Mouse (Mus musculus) kidney, postnatal 0 days (tissue): ENCODE results near the gene Cep89. TPM values are rescaled to one million over a fixed set of nuclear protein-coding genes. Genes with fewer than 3 reads are reported as not detected.
A peak's percentile ranks its signal among the peaks of the same experiment; 100 is the strongest.

ENCODE experiments used
- ATAC-seq: fragments of 200-750 bp; cut with Nextera tagmentation; replicated peaks from 2 replicates; pipeline ENCODE4 v1.8.0; 2017; ENCODE audit warnings: low read depth, moderate number of reproducible peaks, moderate TSS enrichment, moderate library complexity; ENCODE audit not compliant: low FRiP score
- DNase-seq: peaks from one replicate; pipeline ENCODE4 v3.0.0-alpha.2; 2016; ENCODE audit warnings: low spot score
- H3K27ac ChIP-seq: fragments of 300-500 bp; sonication (generic); 2 replicates; pipeline ENCODE4 v1.5.1; 2014; ENCODE audit warnings: mild to moderate bottlenecking
- H3K27me3 ChIP-seq: fragments of 300-500 bp; sonication (generic); 2 replicates; pipeline ENCODE4 v1.6.1; 2014; ENCODE audit warnings: low read length, mixed read lengths; ENCODE audit not compliant: insufficient read depth
- H3K36me3 ChIP-seq: fragments of 300-500 bp; sonication (generic); 2 replicates; pipeline ENCODE4 v1.6.1; 2014; ENCODE audit warnings: low read length, mixed read lengths; ENCODE audit not compliant: insufficient read depth
- H3K4me1 ChIP-seq: fragments of 300-500 bp; sonication (generic); replicated peaks from 2 replicates; pipeline ENCODE4 v1.6.1; 2014; ENCODE audit warnings: antibody characterized with exemption, low read length, mixed read lengths; ENCODE audit not compliant: insufficient read depth
- H3K4me2 ChIP-seq: fragments of 300-500 bp; sonication (generic); 2 replicates; pipeline ENCODE4 v1.6.1; 2014; ENCODE audit warnings: mild to moderate bottlenecking, low read length, moderate library complexity, mixed read lengths
- H3K4me3 ChIP-seq: fragments of 300-500 bp; sonication (generic); replicated peaks from 2 replicates; pipeline ENCODE4 v1.5.1; 2014; ENCODE audit warnings: low read depth, low read length
- H3K9ac ChIP-seq: fragments of 300-500 bp; sonication (generic); 2 replicates; pipeline ENCODE4 v1.6.1; 2014; ENCODE audit warnings: low read depth, low read length
- H3K9me3 ChIP-seq: fragments of 300-500 bp; sonication (generic); replicated peaks from 2 replicates; pipeline ENCODE4 v1.6.1; 2016; ENCODE audit warnings: low read length, inconsistent platforms, mixed read lengths
- CTCF ChIP-seq: IDR thresholded peaks from 2 replicates; pipeline ENCODE4 v1.5.1; 2016; ENCODE audit warnings: antibody characterized with exemption, low read depth, mild to moderate bottlenecking, moderate library complexity
- WGBS: fragments of 180-500 bp; shearing (Covaris S2); extraction: QIAGEN DNeasy Blood & Tissue Kit; methylation state at CpG from one replicate; pipeline ENCODE4 v1.1.7; 2014; 5-methylcytosine and 5-hydroxymethylcytosine counted together
- polyA plus RNA-seq: library from polyadenylated mRNA; unstranded; fragments of >200 nt; fragmentation: Nextera tagmentation; extraction: Ambion mirVana; gene quantifications from 2 replicates; pipeline ENCODE4 v1.2.1, GENCODE M21; 2015

Gene Cep89
- polyA plus RNA-seq, 1 experiment from 2014 or later: 32.2 TPM

DNA sequence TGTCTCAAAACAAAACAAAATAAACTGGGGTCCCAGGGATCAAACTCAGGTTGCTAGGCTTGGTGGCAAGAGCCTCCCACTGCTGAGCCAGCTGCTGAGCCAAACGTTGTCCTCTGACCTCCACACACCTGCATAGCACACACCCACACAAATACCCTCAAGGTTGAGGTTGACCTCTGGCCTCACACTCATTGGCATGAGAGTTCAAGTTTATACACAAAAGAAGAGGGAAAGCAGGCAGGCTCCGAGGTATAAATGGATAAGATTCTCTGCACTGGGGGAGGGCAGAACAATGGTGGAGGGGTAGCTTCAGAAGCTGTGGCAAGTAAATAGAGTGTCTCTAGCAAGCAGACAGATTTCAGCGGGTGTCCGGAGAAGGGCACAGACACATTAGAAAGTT is 50.7 kb downstream of the Cep89 start:
- Histone ChIP-seq H3K9me3 (0 out of 2 replicates have a peak, but pooled peaks cover 4% of the 10 kb centered on the region), H3K4me3 (no peak overlapping the region), H3K9ac (no peak overlapping the region), H3K36me3 (no peaks in the 10 kb centered on the region), H3K4me2 (no peak overlapping the region), H3K27me3 (no peaks in the 10 kb centered on the region), H3K27ac (peak overlapping the region; percentile 19; the same call in 1 of the 2 replicates), H3K4me1 (0 out of 2 replicates have a peak, but pooled peaks cover 6% of the 10 kb centered on the region)
- no peak for TF ChIP-seq CTCF
- ATAC-seq (no peak), DNase-seq (no peak)
- 34% methylated on average over 4 of the region's 4 CpGs for WGBS

DNA sequence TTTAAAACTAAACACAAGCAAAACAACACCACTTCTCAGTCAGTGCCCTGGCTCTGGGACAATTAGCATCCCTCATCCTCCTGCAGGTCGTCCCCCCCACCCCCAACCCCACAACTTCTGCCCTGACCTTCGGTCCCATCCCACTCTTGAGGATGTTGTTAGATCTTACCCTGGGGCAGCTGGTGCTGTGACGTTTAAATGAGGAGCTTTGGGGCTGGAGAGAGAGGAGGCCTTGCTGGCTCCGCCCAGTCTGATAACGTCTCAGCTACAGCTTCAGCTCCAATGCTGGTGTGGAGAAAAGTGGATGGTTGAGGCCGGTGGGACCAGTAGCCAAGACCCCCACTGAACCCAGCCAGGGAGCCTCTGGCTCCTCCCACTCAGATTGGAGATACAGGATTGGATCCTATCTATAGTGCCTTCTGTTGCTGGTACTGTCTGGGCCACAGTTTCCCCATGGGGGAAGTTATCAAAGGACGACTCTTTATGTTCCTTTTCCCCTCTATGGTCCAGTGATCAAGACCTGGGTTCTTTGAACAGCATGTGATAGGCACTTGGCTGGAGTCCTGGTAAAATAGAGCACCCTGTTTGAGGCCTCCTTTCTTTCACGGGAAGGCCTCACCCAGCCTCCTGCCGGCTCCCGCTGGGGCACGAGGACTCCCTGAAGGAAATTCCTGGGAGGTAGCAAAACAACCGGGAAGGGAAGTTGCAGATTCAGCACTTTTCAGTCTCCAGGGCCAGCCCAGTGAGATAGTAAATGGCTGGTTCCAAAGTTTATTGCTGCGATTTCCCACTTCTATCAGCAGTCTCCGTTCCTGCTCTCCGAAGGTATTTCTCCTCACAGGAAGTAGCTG is 51.4 kb downstream of the Cep89 start, which contains the start of gene Slc7a9:
Gene Slc7a9, plus strand, starts transcription at position 801 of the 851 bp plus-strand sequence.
- ATAC-seq (peak; percentile 73), DNase-seq (peak; percentile 47)
- H3K27ac ChIP-seq: peak within 1 kb of the TSS; percentile 19
- WGBS: 13% methylated on average over 15 of the region's 15 CpGs
- H3K4me1 ChIP-seq: 0 out of 2 replicates have a peak, but pooled peaks cover 6% of the 10 kb centered on the region
- no peaks in the 10 kb centered on the region for H3K36me3 ChIP-seq
- TF ChIP-seq CTCF: no peak
- H3K27me3 ChIP-seq: no peaks in the 10 kb centered on the region
- H3K4me3 ChIP-seq: no peak within 1 kb of the TSS
- 0 out of 2 replicates have a peak, but pooled peaks cover 4% of the 10 kb centered on the region for H3K9me3 ChIP-seq
- no peak within 1 kb of the TSS for H3K9ac ChIP-seq
- H3K4me2 ChIP-seq: peak within 1 kb of the TSS; percentile 27

DNA sequence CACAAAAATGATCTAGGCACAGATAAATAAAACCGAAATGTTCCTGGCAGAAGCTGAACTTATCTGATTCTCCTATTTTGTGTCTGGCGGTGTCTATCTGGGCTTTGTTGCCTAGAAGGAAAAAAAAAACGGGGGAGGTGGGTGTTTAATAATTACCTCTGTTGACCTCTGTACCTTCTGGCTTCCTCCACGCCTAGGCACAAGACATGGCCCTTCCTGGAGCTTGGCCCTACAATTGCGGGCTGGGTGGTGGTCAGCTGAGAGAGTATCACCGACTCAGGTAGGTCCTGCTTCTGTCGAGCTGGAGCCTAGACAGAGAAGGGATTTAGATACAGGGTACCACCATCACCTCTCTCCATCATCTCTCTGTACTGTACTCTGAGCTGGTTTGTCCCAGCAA is 52.0 kb downstream of the Cep89 start:
- no peak overlapping the region for H3K4me2 ChIP-seq
- no peaks in the 10 kb centered on the region for H3K36me3 ChIP-seq
- no peak overlapping the region for H3K9ac ChIP-seq
- H3K4me1 ChIP-seq: 0 out of 2 replicates have a peak, but pooled peaks cover 6% of the 10 kb centered on the region
- no peaks in the 10 kb centered on the region for H3K27me3 ChIP-seq
- peak overlapping the region; percentile 19 for H3K27ac ChIP-seq
- peak; percentile 70 for ATAC-seq
- peak; percentile 12 for DNase-seq
- TF ChIP-seq CTCF: no peak
- WGBS: 50% methylated on average over 7 of the region's 7 CpGs
- H3K9me3 ChIP-seq: 0 out of 2 replicates have a peak, but pooled peaks cover 2% of the 10 kb centered on the region
- H3K4me3 ChIP-seq: no peak overlapping the region

DNA sequence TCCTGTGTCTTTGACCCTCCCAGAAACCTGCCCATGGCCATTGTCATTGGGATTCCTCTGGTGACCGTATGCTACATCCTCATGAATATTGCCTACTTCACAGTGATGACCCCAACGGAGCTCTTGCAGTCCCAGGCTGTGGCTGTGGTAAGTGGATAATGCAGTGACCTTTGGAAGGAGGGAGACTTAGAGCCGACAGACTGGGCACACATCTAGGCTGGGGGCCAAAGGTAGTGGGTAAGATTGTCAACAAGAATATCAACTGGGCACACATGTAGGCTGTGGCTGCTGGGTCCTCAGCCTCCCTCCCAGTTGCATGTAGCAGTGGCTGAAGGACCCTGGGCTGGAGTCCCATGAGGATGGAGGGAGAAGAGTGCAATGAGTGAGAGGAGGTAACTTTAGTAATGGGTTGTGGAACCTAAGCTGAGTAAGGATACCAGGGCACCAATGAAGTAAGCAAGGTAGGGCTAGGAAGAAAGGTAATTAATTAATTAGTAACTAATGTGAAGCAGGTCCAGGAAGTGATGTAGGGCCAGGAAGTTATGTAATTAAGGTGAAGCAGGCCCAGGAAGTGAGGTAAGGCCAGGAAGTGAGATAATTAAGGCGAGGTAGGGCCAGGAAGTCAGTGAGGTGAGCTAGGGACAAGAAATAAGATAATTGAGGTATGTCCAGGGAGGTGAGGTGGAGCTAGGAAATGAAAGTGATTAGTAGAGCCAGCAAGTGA is 59.4 kb downstream of the Cep89 start:
- H3K4me2 ChIP-seq: no peak overlapping the region
- no peak overlapping the region for H3K9ac ChIP-seq
- no peaks in the 10 kb centered on the region for H3K36me3 ChIP-seq
- H3K4me3 ChIP-seq: no peak overlapping the region
- DNase-seq (no peak), ATAC-seq (peak; percentile 52; the same call in 1 of the 2 replicates)
- no peaks in the 10 kb centered on the region for H3K27me3 ChIP-seq
- 82% methylated on average over 4 of the region's 4 CpGs for WGBS
- H3K27ac ChIP-seq: no peak overlapping the region
- no peak for TF ChIP-seq CTCF
- no peaks in the 10 kb centered on the region for H3K4me1 ChIP-seq
- no peaks in the 10 kb centered on the region for H3K9me3 ChIP-seq

DNA sequence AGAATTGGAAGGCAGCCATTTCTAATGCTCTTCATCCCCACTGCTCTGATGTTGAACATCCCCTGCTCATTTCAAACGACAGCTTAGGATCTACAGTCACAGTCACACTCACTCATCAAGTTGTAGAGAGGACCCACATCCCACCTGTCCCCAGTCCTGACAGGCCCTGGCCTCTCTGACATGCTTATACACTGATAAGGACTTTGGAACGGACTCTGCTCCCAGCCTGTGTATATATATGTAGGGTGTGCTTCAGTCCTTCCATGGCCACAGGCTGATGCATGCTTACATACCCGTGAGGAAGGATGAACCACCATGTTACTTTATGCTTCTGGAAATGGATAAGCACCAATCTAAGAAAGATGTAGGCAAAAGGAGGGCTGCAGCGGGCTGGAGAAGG is 64.1 kb downstream of the Cep89 start:
- Histone ChIP-seq H3K36me3 (no peaks in the 10 kb centered on the region), H3K4me1 (no peaks in the 10 kb centered on the region), H3K9ac (no peak overlapping the region), H3K27me3 (no peaks in the 10 kb centered on the region), H3K4me3 (no peak overlapping the region), H3K9me3 (no peaks in the 10 kb centered on the region), H3K4me2 (no peak overlapping the region), H3K27ac (no peak overlapping the region)
- no peak for ATAC-seq
- WGBS: 85% methylated on average over 4 of the region's 4 CpGs
- no peak for TF ChIP-seq CTCF
- DNase-seq: no peak

DNA sequence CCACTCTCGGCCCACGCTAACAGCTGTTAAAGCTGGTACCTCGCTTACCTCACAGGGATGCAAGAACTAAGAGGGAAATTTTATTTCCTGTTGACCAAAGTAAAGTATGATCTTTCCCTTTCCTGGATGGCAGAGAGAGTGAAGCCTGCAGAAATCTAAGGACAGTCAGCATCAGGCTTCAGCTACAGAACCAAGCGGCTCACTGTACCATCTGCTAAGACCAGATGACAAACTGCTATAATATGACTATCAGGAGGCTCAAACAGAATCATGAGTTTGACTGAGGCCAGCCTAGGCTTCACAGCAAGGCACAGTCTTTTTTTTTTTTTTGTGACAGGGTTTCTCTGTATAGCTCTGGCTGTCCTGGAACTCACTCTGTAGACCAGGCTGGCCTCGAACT is 68.2 kb downstream of the Cep89 start:
- no peak for TF ChIP-seq CTCF
- Histone ChIP-seq H3K4me1 (no peaks in the 10 kb centered on the region), H3K36me3 (no peaks in the 10 kb centered on the region), H3K9me3 (no peaks in the 10 kb centered on the region), H3K27me3 (no peaks in the 10 kb centered on the region), H3K27ac (no peak overlapping the region), H3K9ac (no peak overlapping the region), H3K4me2 (no peak overlapping the region), H3K4me3 (no peak overlapping the region)
- ATAC-seq: no peak
- 93% methylated on average over 5 of the region's 5 CpGs for WGBS
- DNase-seq: no peak
